Mouse (Mus musculus) liver, embryonic 14.5 days (tissue): ENCODE results near the gene Vmn1r158.
"Not testable (repeated sequence)": the region's sequence is repeated elsewhere in the genome, so short reads cannot be mapped to it uniquely, and the experiment has no call there.

ENCODE experiments used
- CTCF ChIP-seq: IDR thresholded peaks from 2 replicates; pipeline ENCODE4 v1.5.1; 2016; ENCODE audit warnings: antibody characterized with exemption, low read depth, control low read depth
- EP300 ChIP-seq: IDR thresholded peaks from 2 replicates; pipeline ENCODE4 v1.6.1; 2016; ENCODE audit warnings: antibody characterized with exemption, low read depth

- not testable (repeated sequence) for TF ChIP-seq CTCF, EP300
Observed at GRCm38 (mm10) chr7:22790682-22791081, at the start of gene Vmn1r158.
